Mouse (Mus musculus) kidney, postnatal 14 days (tissue): Measurements from ENCODE around the gene Uggt2.

Experiments
- DNase-seq: peaks from one replicate; pipeline ENCODE4 v3.0.0; 2022; ENCODE audit warnings: mixed read lengths

Uggt2 gene

DNA sequence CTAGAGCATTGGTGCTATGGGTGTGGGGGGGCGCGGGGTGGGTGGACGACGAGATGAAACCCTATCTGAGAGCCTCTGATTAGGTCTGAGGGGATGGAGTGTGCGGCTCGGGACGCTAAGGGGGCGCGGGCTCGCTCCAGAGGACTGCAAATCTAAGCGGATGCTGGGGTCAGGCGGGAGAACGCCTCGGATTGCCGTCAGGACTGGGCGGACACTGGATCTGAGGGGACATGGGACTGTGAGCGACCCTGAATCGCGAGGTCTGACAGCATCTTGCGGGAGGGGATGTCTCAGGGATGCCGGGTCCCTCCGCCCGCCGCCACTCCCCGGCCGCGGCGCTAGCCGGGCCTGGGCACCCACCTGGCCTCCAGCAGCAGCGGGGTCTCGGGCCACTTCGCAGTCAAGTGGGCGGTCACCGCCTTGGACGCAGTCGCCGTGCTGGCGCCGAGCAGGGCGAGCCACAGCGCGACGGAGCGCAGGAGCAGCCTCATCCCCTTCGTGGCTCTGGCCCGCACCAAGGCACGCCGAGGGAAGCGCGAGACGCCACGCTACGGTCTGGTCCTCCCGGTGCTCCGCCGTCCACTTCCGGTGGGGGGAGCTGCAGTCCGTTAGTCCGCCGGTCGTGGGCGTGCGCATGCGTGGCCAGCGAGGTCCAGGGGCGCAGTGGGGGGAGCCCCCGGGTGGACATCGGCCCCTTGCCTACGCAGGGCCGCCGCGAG is at the start of gene Uggt2:
Gene Uggt2 (minus strand): TSS at position 580 of the 719 bp plus-strand sequence.
- DNase-seq = peak; percentile 86

DNA sequence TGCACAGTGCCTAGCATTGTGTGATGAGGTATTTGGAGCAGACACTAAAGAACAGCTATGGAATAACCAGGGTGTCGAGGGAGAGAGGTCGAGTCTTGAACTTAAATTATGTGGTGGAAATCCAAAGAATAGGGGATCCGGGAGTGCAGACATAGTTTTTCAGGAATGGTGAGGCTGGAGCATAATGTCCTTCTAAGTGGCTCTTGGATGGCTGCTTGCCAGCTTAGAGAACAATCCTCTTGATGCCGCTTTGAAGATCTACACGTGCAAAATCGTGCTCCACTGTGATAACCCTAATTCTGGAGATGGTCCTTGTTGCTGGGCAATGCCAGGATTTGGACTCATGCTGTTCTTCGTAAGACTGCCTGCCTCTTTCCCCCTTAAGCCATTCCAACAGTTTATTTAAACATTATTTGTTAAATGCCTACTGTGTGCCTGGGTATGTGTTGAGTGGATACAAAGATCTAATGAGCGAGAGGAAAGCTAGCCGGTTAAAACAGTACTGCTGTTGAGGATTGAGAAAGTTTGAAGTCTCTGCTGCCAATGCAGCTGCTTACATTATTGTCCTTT is 40.2 kb upstream of the Uggt2 start:
- DNase-seq = no peak

DNA sequence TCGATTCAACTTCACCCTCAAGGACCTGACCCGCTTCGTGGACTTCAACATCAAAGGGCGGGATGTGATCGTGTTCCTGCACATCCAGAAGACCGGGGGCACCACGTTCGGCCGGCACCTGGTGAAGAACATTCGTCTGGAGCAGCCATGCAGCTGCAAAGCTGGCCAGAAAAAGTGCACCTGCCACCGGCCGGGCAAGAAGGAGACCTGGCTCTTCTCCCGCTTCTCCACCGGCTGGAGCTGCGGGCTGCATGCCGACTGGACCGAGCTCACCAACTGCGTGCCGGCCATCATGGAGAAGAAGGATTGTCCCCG is 39.5 kb upstream of the Uggt2 start:
- DNase-seq = no peak

DNA sequence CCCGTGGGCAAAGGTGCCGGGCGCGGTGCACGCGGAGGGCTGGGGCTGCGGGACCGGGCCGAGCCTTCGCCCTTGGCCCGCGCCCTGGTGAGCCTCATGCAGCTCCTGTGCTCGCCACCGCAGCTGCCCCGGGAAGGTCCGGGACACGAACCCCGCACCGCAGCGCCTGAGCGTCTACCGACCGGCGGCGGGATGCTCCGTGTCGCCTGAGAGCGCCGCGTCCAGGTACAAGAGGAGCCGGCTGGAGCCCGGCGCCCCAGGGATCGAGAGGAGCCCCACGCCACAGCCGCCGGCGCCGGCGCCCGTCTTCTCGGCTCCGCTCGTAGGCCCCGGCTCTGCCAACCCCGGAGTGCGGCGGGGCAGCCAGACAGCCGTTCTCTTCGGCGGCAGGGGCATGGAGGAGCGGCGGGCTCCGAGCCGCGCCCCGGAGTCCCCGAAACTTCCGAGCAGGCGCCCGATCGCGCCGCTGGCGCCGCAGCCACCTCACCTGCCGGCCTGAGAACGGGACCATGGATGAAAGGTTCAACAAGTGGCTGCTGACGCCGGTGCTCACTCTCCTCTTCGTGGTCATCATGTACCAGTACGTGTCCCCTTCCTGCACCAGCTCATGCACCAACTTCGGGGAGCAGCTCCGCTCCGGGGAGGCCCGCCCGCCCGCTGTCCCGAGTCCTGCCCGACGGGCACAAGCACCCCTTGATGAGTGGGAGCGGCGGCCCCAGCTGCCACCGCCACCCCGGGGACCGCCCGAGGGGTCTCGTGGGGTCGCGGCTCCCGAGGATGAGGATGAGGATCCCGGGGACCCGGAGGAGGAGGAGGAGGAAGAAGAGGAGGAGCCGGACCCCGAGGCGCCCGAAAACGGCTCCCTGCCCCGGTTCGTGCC is 38.9 kb upstream of the Uggt2 start, which contains the start of gene Hs6st3:
Gene Hs6st3 (plus strand): TSS at position 436 of the 880 bp plus-strand sequence.
- peak; percentile 23 for DNase-seq

- peak; percentile 70 for DNase-seq
Measured at GRCm38 (mm10) chr14:119137512-119137905, 38.3 kb upstream of the Uggt2 start.

- no peak for DNase-seq
Measured at GRCm38 (mm10) chr14:119127330-119127729, 28.1 kb upstream of the Uggt2 start.

DNA sequence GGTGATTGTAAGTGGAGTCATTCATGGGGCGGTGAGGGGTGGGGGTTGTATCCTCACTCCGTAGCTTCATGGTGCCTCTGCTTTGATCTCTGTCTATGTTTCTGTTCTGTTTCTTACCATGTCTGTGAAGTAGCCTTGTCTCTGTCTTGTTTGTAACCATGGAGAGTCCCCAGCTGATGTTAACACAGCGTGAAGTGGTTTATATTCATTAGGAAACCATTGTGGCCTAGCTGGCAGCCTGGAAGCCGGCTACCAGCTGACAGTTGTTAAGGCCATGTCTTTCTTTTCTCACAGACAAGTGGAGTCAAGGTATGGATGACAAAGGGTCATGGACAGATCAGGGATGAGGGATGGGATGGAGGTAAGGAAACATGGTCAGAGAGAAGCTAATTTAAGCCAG is 26.6 kb upstream of the Uggt2 start:
- no peak for DNase-seq

DNA sequence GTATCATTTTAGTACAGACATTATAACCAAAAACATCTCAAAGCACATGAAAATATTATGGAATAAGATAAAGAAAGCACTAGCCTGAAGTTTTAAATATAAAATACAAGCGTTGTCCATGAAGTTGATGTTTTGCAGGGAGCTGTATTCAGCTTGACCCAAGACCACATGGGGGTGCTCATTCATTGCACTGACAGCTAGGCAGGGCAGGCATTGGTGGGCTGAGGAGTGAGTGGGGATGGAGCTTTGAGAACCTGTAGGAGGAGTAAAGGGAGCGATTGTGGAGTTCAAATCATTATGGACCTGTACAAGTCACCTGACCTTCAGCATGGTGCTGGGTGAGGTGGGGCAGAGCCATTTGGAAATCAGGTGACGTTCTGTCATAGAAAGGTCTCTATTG is 24.8 kb upstream of the Uggt2 start:
- peak; percentile 25 for DNase-seq

GRCm38 (mm10) chr14:119123582-119123981 is 24.4 kb upstream of the Uggt2 start:
- DNase-seq = no peak

DNA sequence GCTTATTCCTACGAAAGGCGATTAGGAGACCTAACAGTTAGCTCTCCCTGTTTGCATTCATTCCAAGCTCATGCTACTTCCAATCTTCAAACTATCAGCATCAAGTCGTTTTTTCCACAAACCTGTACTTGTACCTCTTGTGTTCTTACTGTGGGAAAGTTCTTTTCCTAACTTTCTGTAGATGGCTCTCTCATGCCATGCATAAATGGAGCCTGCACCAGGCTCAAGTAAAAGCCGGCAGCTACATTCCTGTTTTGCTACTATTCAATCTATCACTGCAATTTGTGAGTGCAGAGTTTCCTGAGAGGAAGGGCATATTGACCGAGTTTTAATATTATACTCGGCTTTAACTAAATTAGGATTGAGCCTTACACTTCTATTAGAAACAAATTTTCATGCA is 13.3 kb upstream of the Uggt2 start:
- no peak for DNase-seq

DNA sequence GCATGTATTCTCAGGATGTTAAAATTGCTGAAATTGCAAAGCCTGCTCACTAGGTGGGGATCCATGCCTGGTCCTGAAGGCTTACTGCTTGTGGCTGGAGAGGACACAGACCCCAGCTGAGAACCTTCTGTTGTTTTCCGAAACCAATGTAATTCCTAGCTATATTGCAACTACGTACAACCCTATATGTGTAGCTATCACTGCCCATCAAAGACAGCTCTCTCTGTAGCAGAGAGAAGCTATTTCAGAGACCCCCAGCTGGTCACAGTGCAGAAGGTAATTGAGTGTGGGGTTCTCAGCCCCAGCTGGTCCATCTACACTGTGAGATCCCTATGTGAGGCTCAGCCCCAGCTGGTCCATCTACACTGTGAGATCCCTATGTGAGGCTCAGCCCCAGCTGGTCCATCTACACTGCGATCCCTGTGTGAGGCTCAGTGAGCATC is 10.6 kb upstream of the Uggt2 start:
- no peak for DNase-seq

DNA sequence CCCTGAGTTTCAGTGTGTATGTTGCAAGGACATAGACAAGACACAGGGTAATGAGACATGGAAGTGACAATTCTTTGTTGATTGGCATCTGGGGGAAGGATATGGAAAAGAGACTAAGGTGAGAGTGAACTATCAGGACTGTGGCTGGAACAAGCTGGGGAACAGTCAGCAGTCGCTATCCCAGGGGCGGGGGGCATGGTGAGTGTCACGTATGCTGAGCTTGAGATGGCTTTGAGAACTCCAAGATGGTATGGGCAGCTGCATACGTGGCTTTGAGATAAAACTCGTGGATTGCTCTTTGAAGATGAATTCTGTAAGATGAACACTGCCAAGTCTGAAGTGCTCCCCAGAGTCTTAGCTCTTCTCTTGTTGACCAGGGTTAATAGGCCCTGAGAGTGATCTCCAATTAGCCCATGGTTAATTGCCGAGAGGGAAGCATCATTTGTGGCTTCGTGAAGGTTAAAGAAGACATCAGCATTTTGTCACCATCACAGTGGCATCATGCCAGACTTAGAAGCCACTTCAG is 9.6 kb upstream of the Uggt2 start:
- DNase-seq = no peak

DNA sequence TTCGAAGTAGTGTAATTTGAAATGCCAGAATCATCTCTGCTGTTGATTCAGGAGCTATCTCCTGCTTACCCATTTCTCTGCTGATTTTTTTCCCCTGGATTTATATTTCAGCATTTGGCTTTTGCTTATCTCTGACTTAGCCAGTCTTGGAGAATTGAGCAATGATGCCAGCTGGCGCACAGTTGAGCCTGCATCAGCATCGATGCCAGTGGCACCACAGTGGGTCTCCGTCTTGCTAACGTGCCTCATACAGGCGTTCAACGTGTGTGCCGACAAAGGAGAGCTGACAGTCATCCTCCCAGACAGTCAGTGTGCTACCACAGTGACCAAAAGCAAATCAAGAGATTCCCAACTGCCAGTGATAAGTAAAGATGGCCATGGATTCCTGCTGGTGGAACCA is 8.4 kb upstream of the Uggt2 start:
- no peak for DNase-seq

GRCm38 (mm10) chr14:119099570-119099891 is 301 bp upstream of the Uggt2 start:
- no peak for DNase-seq

GRCm38 (mm10) chr14:119061811-119062210 is 37.4 kb downstream of the Uggt2 start:
- DNase-seq = no peak

- DNase-seq = no peak
Measured at GRCm38 (mm10) chr14:119060682-119061081, 38.5 kb downstream of the Uggt2 start.

DNA sequence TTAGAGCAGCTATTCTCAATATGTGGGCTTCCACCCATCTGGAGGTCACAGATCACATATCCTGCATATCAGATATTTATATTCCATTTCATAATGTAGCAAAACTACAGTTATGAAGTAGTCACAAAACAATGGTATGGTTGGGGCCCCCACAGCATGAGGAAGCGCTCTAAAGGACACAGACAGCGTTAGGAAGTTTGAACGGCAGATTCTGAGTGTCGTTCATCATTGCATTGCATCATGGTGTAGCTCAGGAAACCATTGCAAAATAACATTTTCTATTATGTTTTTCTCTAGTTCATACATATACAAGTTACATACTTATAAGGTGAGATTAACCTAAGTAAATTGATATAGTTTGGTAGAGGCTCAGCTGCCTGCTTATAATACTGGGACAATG is 42.2 kb downstream of the Uggt2 start:
- DNase-seq = no peak

DNA sequence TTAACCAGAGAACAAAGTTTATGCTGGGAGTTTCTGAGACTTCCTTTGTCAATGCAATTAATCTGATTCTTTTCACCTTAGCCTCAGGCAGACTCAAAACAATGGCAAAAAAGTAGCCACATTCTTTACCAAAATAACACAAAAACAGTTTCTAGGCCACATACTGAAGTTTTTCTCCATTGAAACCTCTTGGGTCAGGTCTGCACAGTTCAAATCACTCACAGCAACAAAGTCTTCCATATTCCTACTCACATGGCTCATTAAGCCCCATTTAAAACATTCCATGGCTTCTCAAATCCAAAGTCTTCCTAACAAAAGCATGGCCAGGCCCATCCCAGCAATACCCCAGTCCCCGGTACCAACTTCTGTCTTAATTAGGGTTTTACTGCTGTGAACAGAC is 46.3 kb downstream of the Uggt2 start:
- DNase-seq = no peak

DNA sequence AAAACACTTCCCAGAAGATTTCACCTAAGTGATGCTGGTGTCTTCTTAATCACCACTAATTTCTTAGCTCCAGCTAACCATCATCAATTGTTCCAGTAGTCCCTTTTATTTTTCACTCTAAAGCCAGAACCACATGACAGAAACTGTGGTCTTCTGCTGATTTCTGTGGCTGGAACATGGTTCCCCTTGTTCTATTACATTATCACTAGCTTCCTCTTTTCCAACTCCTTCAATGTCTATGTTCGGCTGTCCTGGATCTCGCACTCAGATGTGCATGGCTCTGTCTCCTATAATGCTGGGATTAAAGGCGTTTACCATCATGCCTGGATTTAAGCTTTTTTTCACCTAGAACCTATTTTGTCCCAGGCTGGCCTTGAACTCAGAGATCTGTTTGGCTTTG is 46.9 kb downstream of the Uggt2 start:
- no peak for DNase-seq

GRCm38 (mm10) chr14:119043765-119044164 is 55.5 kb downstream of the Uggt2 start:
- DNase-seq = no peak

DNA sequence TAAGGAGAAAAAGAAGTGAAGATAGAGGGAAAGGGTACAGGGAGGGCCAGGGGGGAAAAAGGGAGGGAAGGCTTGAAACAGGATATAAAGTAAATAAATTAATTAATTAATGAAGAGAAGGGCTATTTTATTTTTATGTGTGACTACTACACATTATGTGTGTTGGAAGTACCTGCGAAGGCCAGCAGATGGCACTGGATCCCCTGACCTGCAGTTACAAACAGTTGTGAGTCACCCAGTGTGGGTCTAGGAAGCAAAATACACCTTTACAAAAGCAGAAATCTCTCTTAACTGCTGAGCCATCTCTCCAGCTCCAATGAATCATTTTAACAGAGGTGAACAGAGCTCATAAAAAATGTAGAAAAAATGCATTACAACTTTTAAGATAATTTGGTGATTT is 59.0 kb downstream of the Uggt2 start:
- DNase-seq = peak; percentile 51

- DNase-seq = no peak
Measured at GRCm38 (mm10) chr14:119037755-119038154, 61.5 kb downstream of the Uggt2 start.

GRCm38 (mm10) chr14:119037076-119037683 is 62.0 kb downstream of the Uggt2 start:
- DNase-seq = no peak
